Mouse (Mus musculus): ENCODE results near the gene Kremen2.

DNA sequence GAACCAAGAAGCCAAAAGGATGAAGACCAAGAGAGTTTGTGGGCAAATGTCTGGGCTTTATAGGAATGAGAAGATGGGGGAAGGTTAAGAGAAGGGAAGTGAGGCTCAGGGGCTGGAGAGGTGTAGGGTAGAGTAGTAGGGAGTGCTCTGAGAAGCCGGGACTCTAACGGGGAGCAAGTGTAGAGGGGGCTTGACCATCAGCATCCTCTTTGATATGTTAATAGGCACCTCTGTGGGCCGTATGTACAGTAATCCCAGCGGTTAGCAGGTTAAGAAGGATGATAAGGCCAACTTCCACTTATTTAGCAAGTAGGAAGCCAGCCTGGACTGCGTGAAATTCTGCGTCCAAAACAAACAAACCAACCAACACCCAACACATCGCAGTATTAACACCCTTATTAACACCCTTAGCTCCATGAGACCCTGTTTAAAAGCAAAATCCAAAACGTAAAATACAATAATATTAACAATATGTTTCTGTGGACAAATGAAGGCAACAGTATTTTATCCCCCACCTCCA lies 44.2 kb upstream of the Kremen2 start:
- TF ChIP-seq EP300 (IDR thresholded peaks at IDR 0.05) (no peak), CTCF (IDR thresholded peaks at IDR 0.05) (no peak)
